Comparison of ENCODE assay signal across 8 mouse cellular contexts in genomic region chr2:122630465-122631225, GRCm38 (mm10). TPM values are rescaled to one million over a fixed set of nuclear protein-coding genes. Genes with fewer than 3 reads are reported as not detected.
DNase-seq lines count a peak whose midpoint lies in the region; ATAC-seq and TF ChIP-seq lines count a peak whose summit lies in the region.

No protein-coding gene starts in this region.

- no peaks in the 10 kb centered on the region for H3K4me1 ChIP-seq in bone marrow, adult 2 months (ENCODE audit: control insufficient read depth, insufficient read depth, low read length)
- peaks cover 19% of the 10 kb centered on the region for H3K4me1 ChIP-seq in embryonic facial prominence, embryonic 15.5 days
- H3K4me1 ChIP-seq in limb, embryonic 15.5 days, result peaks cover 9% of the 10 kb centered on the region; the same call in 1 of the 2 replicates
- H3K4me1 ChIP-seq in midbrain, postnatal 0 days (ENCODE audit: insufficient read depth, low read length), result 0 out of 2 replicates have a peak, but pooled peaks cover 2% of the 10 kb centered on the region

- no peaks in the 10 kb centered on the region for H3K9me3 ChIP-seq in embryonic facial prominence, embryonic 15.5 days (replicated peaks)
- H3K9me3 ChIP-seq in limb, embryonic 15.5 days, result no peaks in the 10 kb centered on the region
- H3K9me3 ChIP-seq in midbrain, postnatal 0 days (ENCODE audit: low read length), result no peaks in the 10 kb centered on the region

- under 1% methylated on average over 75 of the region's 75 CpGs for WGBS in bone marrow, adult 2 months
- under 1% methylated on average over 73 of the region's 75 CpGs for WGBS in embryonic facial prominence, embryonic 15.5 days
- whole genome bisulfite sequencing in limb, embryonic 15.5 days, result under 1% methylated on average over 75 of the region's 75 CpGs
- under 1% methylated on average over 74 of the region's 75 CpGs for WGBS in midbrain, postnatal 0 days

- peak; percentile 70; the same call in 1 of the 2 replicates for TF ChIP-seq POLR2A in bone marrow, adult 2 months (IDR thresholded peaks at IDR 0.05; ENCODE audit: borderline replicate concordance, control insufficient read depth, low read depth, low read length)

- peak; percentile 88 for DNase-seq in B cell, adult 2 months
- DNase-seq in heart, adult 9 months (ENCODE audit: low spot score in 2 of 2), result peak; percentile 90 to 92
- DNase-seq in kidney, adult 9 months, result peak; percentile 91
- peak; percentile 96 for DNase-seq in midbrain, postnatal 0 days (ENCODE audit: low spot score)
- peak; percentile 66 to 85 for DNase-seq in spleen, postnatal 10 days (ENCODE audit: low spot score in 2 of 2)

- H3K4me2 ChIP-seq in embryonic facial prominence, embryonic 15.5 days (replicated peaks), result peak overlapping the region; percentile 98
- peak overlapping the region; percentile 83 for H3K4me2 ChIP-seq in limb, embryonic 15.5 days
- H3K4me2 ChIP-seq in midbrain, postnatal 0 days (ENCODE audit: low read depth, low read length, poor library complexity, severe bottlenecking), result peak overlapping the region; percentile 98

- TF ChIP-seq CTCF in bone marrow, adult 2 months (IDR thresholded peaks at IDR 0.05; ENCODE audit: control insufficient read depth, insufficient read depth, low read length), result no peak
- no peak for TF ChIP-seq CTCF in midbrain, postnatal 0 days (IDR thresholded peaks at IDR 0.05)

- H3K27ac ChIP-seq in bone marrow, adult 2 months (ENCODE audit: control insufficient read depth, insufficient read depth, low read depth, low read length, poor library complexity), result peak overlapping the region; percentile 59
- peak overlapping the region; percentile 75 for H3K27ac ChIP-seq in embryonic facial prominence, embryonic 15.5 days (replicated peaks)
- H3K27ac ChIP-seq in limb, embryonic 15.5 days, result peak overlapping the region; percentile 83
- peak overlapping the region; percentile 87 for H3K27ac ChIP-seq in midbrain, postnatal 0 days (ENCODE audit: low read depth, low read length)

- peak overlapping the region; percentile 77 for H3K4me3 ChIP-seq in bone marrow, adult 2 months (replicated peaks; ENCODE audit: control insufficient read depth, low read depth, low read length)
- peak overlapping the region; percentile 99 for H3K4me3 ChIP-seq in embryonic facial prominence, embryonic 15.5 days (replicated peaks)
- peak overlapping the region; percentile 99 for H3K4me3 ChIP-seq in limb, embryonic 15.5 days
- peak overlapping the region; percentile 99 for H3K4me3 ChIP-seq in midbrain, postnatal 0 days (ENCODE audit: low read depth, low read length)

- peaks cover 8% of the 10 kb centered on the region; the same call in 1 of the 2 replicates for H3K36me3 ChIP-seq in embryonic facial prominence, embryonic 15.5 days
- H3K36me3 ChIP-seq in limb, embryonic 15.5 days, result peaks cover 15% of the 10 kb centered on the region
- H3K36me3 ChIP-seq in midbrain, postnatal 0 days (ENCODE audit: insufficient read depth, low read length), result peaks cover 13% of the 10 kb centered on the region; the same call in 1 of the 2 replicates

- H3K27me3 ChIP-seq in embryonic facial prominence, embryonic 15.5 days, result no peaks in the 10 kb centered on the region; the same call in 1 of the 2 replicates
- no peaks in the 10 kb centered on the region for H3K27me3 ChIP-seq in limb, embryonic 15.5 days
- H3K27me3 ChIP-seq in midbrain, postnatal 0 days (ENCODE audit: insufficient read depth, low read length), result no peaks in the 10 kb centered on the region

- peak; percentile 75 for ATAC-seq in embryonic facial prominence, embryonic 15.5 days (ENCODE audit: insufficient number of reproducible peaks, low FRiP score, low TSS enrichment, low read depth)
- peak; percentile 81 for ATAC-seq in limb, embryonic 15.5 days (ENCODE audit: insufficient number of reproducible peaks, low FRiP score, low TSS enrichment, low read depth)
- ATAC-seq in midbrain, postnatal 0 days (ENCODE audit: low FRiP score), result peak; percentile 85

- H3K9ac ChIP-seq in embryonic facial prominence, embryonic 15.5 days, result peak overlapping the region; percentile 93
- peak overlapping the region; percentile 93 for H3K9ac ChIP-seq in limb, embryonic 15.5 days
- H3K9ac ChIP-seq in midbrain, postnatal 0 days (replicated peaks; ENCODE audit: low read length, poor library complexity, severe bottlenecking), result peak overlapping the region; percentile 89

RNA-seq across cellular contexts. Expression of gene AA467197, which starts 6.1 kb away (rescaled TPM):
- 8.0 and 31.5 TPM in 2 replicates for polyA plus RNA-seq in bone marrow, adult 2 months (2011; ENCODE audit: insufficient read depth, insufficient read length, low replicate concordance, missing spikeins)
- polyA plus RNA-seq in embryonic facial prominence, embryonic 15.5 days (2015; fragmentation: Nextera tagmentation; extraction: Ambion mirVana), result 0.37 and 0.53 TPM in 2 replicates
- polyA plus RNA-seq in limb, embryonic 15.5 days (2015; fragmentation: Nextera tagmentation; extraction: Ambion mirVana), result 0.35 TPM in 1 of 2 replicates, not detected in the other
- 1.0 TPM in 1 of 2 replicates, not detected in the other for total RNA-seq in midbrain, postnatal 0 days (2014; rRNA removed)
- polyA plus RNA-seq in midbrain, postnatal 0 days (2015; fragmentation: Nextera tagmentation; extraction: Ambion mirVana), result 0.47 and 1.0 TPM in 2 replicates

RNA-seq across cellular contexts. Expression of gene Gatm, which starts 19.5 kb away (rescaled TPM):
- 16.6 and 19.8 TPM in 2 replicates for polyA plus RNA-seq in bone marrow, adult 2 months (2011; ENCODE audit: insufficient read depth, insufficient read length, low replicate concordance, missing spikeins)
- 42.3 and 48.4 TPM in 2 replicates for polyA plus RNA-seq in embryonic facial prominence, embryonic 15.5 days (2015; fragmentation: Nextera tagmentation; extraction: Ambion mirVana)
- 40.2 and 90.6 TPM in 2 replicates for polyA plus RNA-seq in limb, embryonic 15.5 days (2015; fragmentation: Nextera tagmentation; extraction: Ambion mirVana)
- total RNA-seq in midbrain, postnatal 0 days (2014; rRNA removed), result 44.9 and 55.5 TPM in 2 replicates
- polyA plus RNA-seq in midbrain, postnatal 0 days (2015; fragmentation: Nextera tagmentation; extraction: Ambion mirVana), result 68.4 and 72.1 TPM in 2 replicates

Comparison
In these comparisons a context has a peak if more than half of its experiments do, and no peak if none do; other contexts are left out.
1. Peak in every context shown above with its lines: DNase-seq, ATAC-seq, H3K4me3 ChIP-seq and H3K27ac ChIP-seq.